Mouse (Mus musculus) embryo, embryonic 10 days (tissue): ENCODE results near the gene Fbxo45.

ENCODE experiments used
- DNase-seq: peaks from one replicate; pipeline ENCODE4 v3.0.0-alpha.2; 2015; ENCODE audit warnings: low spot score

Gene Fbxo45

GRCm38 (mm10) chr16:32202681-32203080 lies 44.3 kb downstream of the Fbxo45 start:
- DNase-seq: no peak

GRCm38 (mm10) chr16:32201004-32201325 lies 46.0 kb downstream of the Fbxo45 start:
- DNase-seq: no peak

GRCm38 (mm10) chr16:32200256-32201003 lies 46.5 kb downstream of the Fbxo45 start:
- peak; percentile 42 for DNase-seq

- DNase-seq: no peak
Observed at GRCm38 (mm10) chr16:32190011-32190441, 56.9 kb downstream of the Fbxo45 start.

- no peak for DNase-seq
Observed at GRCm38 (mm10) chr16:32189109-32189508, 57.8 kb downstream of the Fbxo45 start.

- DNase-seq: no peak
Observed at GRCm38 (mm10) chr16:32186056-32186455, 60.9 kb downstream of the Fbxo45 start.
